Mouse (Mus musculus): ENCODE results near the gene Ttc7b. TPM values are rescaled to one million over a fixed set of nuclear protein-coding genes. Genes with fewer than 3 reads are reported as not detected.

The Ttc7b gene
- total and polyA plus RNA-seq, 3 experiments = 71.6 to 84.4 (median 82.0) TPM

- WGBS = 48% methylated on average over 1 of the region's 1 CpGs
- Histone ChIP-seq H3K79me2 (replicated peaks; ENCODE audit: control insufficient read depth, insufficient read depth, low read length) (no peaks in the 10 kb centered on the region; the same call in 1 of the 2 replicates), H3K4me1 (ENCODE audit: control insufficient read depth, insufficient read depth, low read length) (peaks cover 24% of the 10 kb centered on the region), H3K27ac (no peak overlapping the region), H3K36me3 (ENCODE audit: control insufficient read depth, insufficient read depth, low read length) (no peaks in the 10 kb centered on the region), H3K9ac (ENCODE audit: low read depth, low read length) (no peak overlapping the region), H3K4me3 (no peak overlapping the region), H3K27me3 (ENCODE audit: control insufficient read depth, insufficient read depth, low read length) (no peaks in the 10 kb centered on the region)
- TF ChIP-seq EP300 (IDR thresholded peaks at IDR 0.05; ENCODE audit: insufficient read depth, low read depth, low read length) = no peak
- TF ChIP-seq CTCF (IDR thresholded peaks at IDR 0.05) = no peak
- TF ChIP-seq POLR2A (IDR thresholded peaks at IDR 0.05; ENCODE audit: insufficient read depth, low read depth, low read length) = no peak
- DNase-seq = no peak
- intact Hi-C loops (cut with DNase I) = loop anchor here (5.0 kb wide), 1 partner anchor 324 kb away; no protein-coding TSS in a partner anchor
These were observed 5.3 kb upstream of the Ttc7b start for GRCm38 (mm10) chr12:100525939-100526338.

- intact Hi-C loops (cut with DNase I) = loop anchor here (5.0 kb wide), 2 partner anchors 57 to 333 kb away; no protein-coding TSS in a partner anchor
- 2% methylated on average over 75 of the region's 76 CpGs for WGBS
- Histone ChIP-seq H3K4me1 (ENCODE audit: control insufficient read depth, insufficient read depth, low read length) (peaks cover 21% of the 10 kb centered on the region), H3K27ac (peak overlapping the region; percentile 94), H3K9ac (ENCODE audit: low read depth, low read length) (peak overlapping the region; percentile 99), H3K36me3 (ENCODE audit: control insufficient read depth, insufficient read depth, low read length) (no peaks in the 10 kb centered on the region), H3K4me3 (peak overlapping the region; percentile 63), H3K27me3 (ENCODE audit: control insufficient read depth, insufficient read depth, low read length) (no peaks in the 10 kb centered on the region), H3K79me2 (replicated peaks; ENCODE audit: control insufficient read depth, insufficient read depth, low read length) (peaks cover 10% of the 10 kb centered on the region)
- peak; percentile 79 to 80 for DNase-seq
- no peak for TF ChIP-seq CTCF (IDR thresholded peaks at IDR 0.05)
- no peak for TF ChIP-seq POLR2A (IDR thresholded peaks at IDR 0.05; ENCODE audit: insufficient read depth, low read depth, low read length)
These were observed 391 bp downstream of the Ttc7b start for GRCm38 (mm10) chr12:100520077-100520793.

- H3K27ac ChIP-seq = peak overlapping the region; percentile 94
- TF ChIP-seq EP300 (IDR thresholded peaks at IDR 0.05; ENCODE audit: insufficient read depth, low read depth, low read length) = no peak
- no peak for TF ChIP-seq POLR2A (IDR thresholded peaks at IDR 0.05; ENCODE audit: insufficient read depth, low read depth, low read length)
- peak; percentile 28; the same call in 1 of the 2 replicates for TF ChIP-seq CTCF (IDR thresholded peaks at IDR 0.05)
- peaks cover 22% of the 10 kb centered on the region for H3K4me1 ChIP-seq (ENCODE audit: control insufficient read depth, insufficient read depth, low read length)
- H3K27me3 ChIP-seq (ENCODE audit: control insufficient read depth, insufficient read depth, low read length) = no peaks in the 10 kb centered on the region
- peaks cover 10% of the 10 kb centered on the region for H3K79me2 ChIP-seq (replicated peaks; ENCODE audit: control insufficient read depth, insufficient read depth, low read length)
- H3K4me3 ChIP-seq = peak overlapping the region; percentile 63
- intact Hi-C loops (cut with DNase I) = loop anchor here (5.0 kb wide), 2 partner anchors 58 to 332 kb away; no protein-coding TSS in a partner anchor
- no peaks in the 10 kb centered on the region for H3K36me3 ChIP-seq (ENCODE audit: control insufficient read depth, insufficient read depth, low read length)
- DNase-seq = peak in 1 of 2 experiments; percentile 48
- 23% methylated on average over 7 of the region's 7 CpGs for WGBS
- H3K9ac ChIP-seq (ENCODE audit: low read depth, low read length) = peak overlapping the region; percentile 99
These were observed 946 bp downstream of the Ttc7b start for GRCm38 (mm10) chr12:100519684-100520076.

- no peak for TF ChIP-seq EP300 (IDR thresholded peaks at IDR 0.05; ENCODE audit: insufficient read depth, low read depth, low read length)
- TF ChIP-seq CTCF (IDR thresholded peaks at IDR 0.05) = peak; percentile 35
- no peaks in the 10 kb centered on the region for H3K36me3 ChIP-seq (ENCODE audit: control insufficient read depth, insufficient read depth, low read length)
- H3K79me2 ChIP-seq (replicated peaks; ENCODE audit: control insufficient read depth, insufficient read depth, low read length) = peaks cover 13% of the 10 kb centered on the region
- H3K9ac ChIP-seq (ENCODE audit: low read depth, low read length) = no peak overlapping the region
- H3K27me3 ChIP-seq (ENCODE audit: control insufficient read depth, insufficient read depth, low read length) = no peaks in the 10 kb centered on the region
- intact Hi-C loops (cut with DNase I) = no loop called here
- no peak overlapping the region for H3K4me3 ChIP-seq
- H3K4me1 ChIP-seq (ENCODE audit: control insufficient read depth, insufficient read depth, low read length) = peaks cover 35% of the 10 kb centered on the region
- WGBS = 63% methylated on average over 9 of the region's 9 CpGs
- no peak for DNase-seq
- peak overlapping the region; percentile 40 for H3K27ac ChIP-seq
These were observed 3.3 kb downstream of the Ttc7b start for GRCm38 (mm10) chr12:100517371-100517770.

GRCm38 (mm10) chr12:100516161-100516838 lies 4.3 kb downstream of the Ttc7b start:
- no peak for TF ChIP-seq POLR2A (IDR thresholded peaks at IDR 0.05; ENCODE audit: insufficient read depth, low read depth, low read length)
- TF ChIP-seq CTCF (IDR thresholded peaks at IDR 0.05) = no peak
- no peak for TF ChIP-seq EP300 (IDR thresholded peaks at IDR 0.05; ENCODE audit: insufficient read depth, low read depth, low read length)
- H3K27me3 ChIP-seq (ENCODE audit: control insufficient read depth, insufficient read depth, low read length) = no peaks in the 10 kb centered on the region
- no peaks in the 10 kb centered on the region; the same call in 1 of the 2 replicates for H3K36me3 ChIP-seq (ENCODE audit: control insufficient read depth, insufficient read depth, low read length)
- H3K4me1 ChIP-seq (ENCODE audit: control insufficient read depth, insufficient read depth, low read length) = peaks cover 36% of the 10 kb centered on the region
- H3K9ac ChIP-seq (ENCODE audit: low read depth, low read length) = no peak overlapping the region
- peak in 1 of 2 experiments; percentile 17 for DNase-seq
- no peak overlapping the region for H3K4me3 ChIP-seq
- H3K27ac ChIP-seq = no peak overlapping the region
- peaks cover 15% of the 10 kb centered on the region for H3K79me2 ChIP-seq (replicated peaks; ENCODE audit: control insufficient read depth, insufficient read depth, low read length)
- 100% methylated on average over 1 of the region's 1 CpGs for WGBS
- intact Hi-C loops (cut with DNase I) = no loop called here

- no peaks in the 10 kb centered on the region for H3K27me3 ChIP-seq (ENCODE audit: control insufficient read depth, insufficient read depth, low read length)
- no peak overlapping the region for H3K4me3 ChIP-seq
- intact Hi-C loops (cut with DNase I) = no loop called here
- no peak overlapping the region for H3K27ac ChIP-seq
- H3K36me3 ChIP-seq (ENCODE audit: control insufficient read depth, insufficient read depth, low read length) = no peaks in the 10 kb centered on the region; the same call in 1 of the 2 replicates
- H3K4me1 ChIP-seq (ENCODE audit: control insufficient read depth, insufficient read depth, low read length) = peaks cover 34% of the 10 kb centered on the region
- H3K9ac ChIP-seq (ENCODE audit: low read depth, low read length) = no peak overlapping the region
- peaks cover 20% of the 10 kb centered on the region for H3K79me2 ChIP-seq (replicated peaks; ENCODE audit: control insufficient read depth, insufficient read depth, low read length)
- TF ChIP-seq POLR2A (IDR thresholded peaks at IDR 0.05; ENCODE audit: insufficient read depth, low read depth, low read length) (no peak), CTCF (IDR thresholded peaks at IDR 0.05) (no peak), EP300 (IDR thresholded peaks at IDR 0.05; ENCODE audit: insufficient read depth, low read depth, low read length) (no peak)
- peak in 1 of 2 experiments; percentile 15 for DNase-seq
- WGBS = 86% methylated on average over 4 of the region's 4 CpGs
These were observed 5.1 kb downstream of the Ttc7b start for GRCm38 (mm10) chr12:100515493-100515892.

Measured in heart, adult 2 months (tissue).